Mouse (Mus musculus) neural tube, embryonic 13.5 days (tissue): ENCODE measurements around the gene Tgtp2. TPM values are rescaled to one million over a fixed set of nuclear protein-coding genes. Genes with fewer than 3 reads are reported as not detected.
"Not testable (repeated sequence)": the region's sequence is repeated elsewhere in the genome, so short reads cannot be mapped to it uniquely, and the experiment has no call there.

Experiments used
- ATAC-seq: fragments of 200-750 bp; cut with Nextera tagmentation; 2 replicates; pipeline ENCODE4 v1.8.0; 2017; ENCODE audit warnings: low read depth, mild to moderate bottlenecking, moderate TSS enrichment, moderate library complexity
- H3K27ac ChIP-seq: fragments of 300-500 bp; sonication (generic); replicated peaks from 2 replicates; pipeline ENCODE4 v1.5.1; 2015; ENCODE audit warnings: moderate library complexity, mild to moderate bottlenecking, inconsistent platforms
- H3K27me3 ChIP-seq: fragments of 300-500 bp; sonication (generic); 2 replicates; pipeline ENCODE4 v1.6.1; 2015; ENCODE audit warnings: mild to moderate bottlenecking, inconsistent platforms
- H3K36me3 ChIP-seq: fragments of 300-500 bp; sonication (generic); 2 replicates; pipeline ENCODE4 v1.6.1; 2015; ENCODE audit warnings: mild to moderate bottlenecking, inconsistent platforms
- H3K4me1 ChIP-seq: fragments of 300-500 bp; sonication (generic); replicated peaks from 2 replicates; pipeline ENCODE4 v1.6.1; 2015; ENCODE audit warnings: inconsistent platforms
- H3K4me2 ChIP-seq: fragments of 300-500 bp; sonication (generic); 2 replicates; pipeline ENCODE4 v1.6.1; 2015; ENCODE audit warnings: inconsistent platforms, mild to moderate bottlenecking, moderate library complexity
- H3K4me3 ChIP-seq: fragments of 300-500 bp; sonication (generic); 2 replicates; pipeline ENCODE4 v1.5.1; 2015; ENCODE audit warnings: mild to moderate bottlenecking, inconsistent platforms
- H3K9ac ChIP-seq: fragments of 300-500 bp; sonication (generic); 2 replicates; pipeline ENCODE4 v1.6.1; 2015; ENCODE audit warnings: moderate library complexity, mild to moderate bottlenecking, inconsistent platforms
- H3K9me3 ChIP-seq: fragments of 300-500 bp; sonication (generic); 2 replicates; pipeline ENCODE4 v1.6.1; 2016; ENCODE audit warnings: inconsistent platforms
- WGBS: fragments of 180-500 bp; shearing (Covaris S2); methylation state at CpG from one replicate; pipeline ENCODE4 v1.1.7; 2015; 5-methylcytosine and 5-hydroxymethylcytosine counted together
- polyA plus RNA-seq: library from polyadenylated mRNA; unstranded; fragments of >200 nt; fragmentation: Nextera tagmentation; extraction: Ambion mirVana; gene quantifications from 2 replicates; pipeline ENCODE4 v1.2.1, GENCODE M21; 2015

The Tgtp2 gene
- polyA plus RNA-seq, 1 experiment from 2014 or later, result 0.27 TPM

DNA sequence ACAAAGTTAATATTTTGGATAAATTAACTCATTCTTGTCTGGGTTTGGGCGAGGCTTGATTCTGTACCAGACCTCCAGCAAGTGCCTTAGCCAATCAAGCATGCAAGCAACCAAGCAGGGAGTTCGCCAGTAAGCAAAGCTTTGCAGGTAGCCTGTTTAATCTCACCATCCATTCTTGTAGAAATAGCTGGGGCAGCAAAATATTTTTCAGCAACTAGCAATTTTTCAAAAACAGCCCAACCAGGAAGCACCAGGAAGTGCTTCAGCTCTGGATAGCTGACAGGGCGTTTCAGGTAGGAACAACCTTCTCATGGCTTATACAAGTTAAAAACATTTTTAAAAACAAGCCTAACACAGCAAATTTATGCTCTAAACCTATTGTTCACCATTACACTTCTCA lies 17.9 kb upstream of the Tgtp2 start:
- no peak for ATAC-seq
- Histone ChIP-seq H3K27me3 (no peaks in the 10 kb centered on the region), H3K36me3 (no peaks in the 10 kb centered on the region), H3K27ac (no peak overlapping the region), H3K4me3 (no peak overlapping the region), H3K9ac (no peak overlapping the region), H3K4me1 (no peaks in the 10 kb centered on the region), H3K9me3 (no peaks in the 10 kb centered on the region), H3K4me2 (no peak overlapping the region)
- 84% methylated on average over 3 of the region's 3 CpGs for WGBS

DNA sequence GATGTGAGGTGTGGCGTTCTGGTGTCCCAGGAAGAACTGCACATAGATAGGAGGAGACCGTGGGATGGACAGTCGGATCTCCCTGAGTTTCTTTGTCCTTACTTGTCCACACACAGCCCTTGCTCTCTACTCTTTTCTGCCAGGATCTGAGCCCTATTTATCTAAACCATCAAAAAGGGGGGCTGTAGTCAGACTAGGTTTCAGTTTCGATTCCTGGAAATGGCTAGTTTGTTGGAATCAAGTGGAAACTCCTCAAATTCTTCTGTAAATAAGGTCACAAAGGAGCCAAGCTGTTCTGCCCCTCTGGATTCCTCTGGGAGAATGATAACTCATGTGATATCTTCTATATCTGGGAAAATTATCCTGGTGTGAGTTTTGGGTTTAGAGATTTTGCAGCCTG lies 17.4 kb upstream of the Tgtp2 start:
- 86% methylated on average over 4 of the region's 4 CpGs for WGBS
- H3K9me3 ChIP-seq, result no peaks in the 10 kb centered on the region
- no peak overlapping the region for H3K4me2 ChIP-seq
- ATAC-seq, result no peak
- H3K9ac ChIP-seq, result no peak overlapping the region
- H3K4me3 ChIP-seq, result no peak overlapping the region
- H3K27ac ChIP-seq, result no peak overlapping the region
- H3K4me1 ChIP-seq, result no peaks in the 10 kb centered on the region
- no peaks in the 10 kb centered on the region for H3K27me3 ChIP-seq
- no peaks in the 10 kb centered on the region for H3K36me3 ChIP-seq

DNA sequence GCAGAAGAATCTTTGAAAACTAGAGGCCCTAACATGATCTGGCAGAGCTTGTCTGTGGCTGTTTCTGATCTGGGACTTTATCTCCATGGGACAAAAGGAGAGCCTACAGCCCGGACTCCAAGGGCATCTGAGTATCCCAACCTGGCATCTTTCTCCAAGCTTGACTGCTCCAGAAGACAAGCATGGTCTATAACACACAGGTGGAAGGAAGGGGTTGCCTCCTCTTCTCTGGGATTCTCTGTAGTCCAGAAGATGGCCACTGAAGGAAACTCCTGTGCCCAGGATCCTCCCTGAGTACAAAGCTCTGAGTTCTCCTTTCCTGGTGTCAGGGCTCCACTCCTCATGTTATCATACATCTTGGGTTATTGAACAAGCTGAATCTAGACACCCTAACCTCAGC lies 16.6 kb upstream of the Tgtp2 start:
- no peak for ATAC-seq
- Histone ChIP-seq H3K9me3 (no peaks in the 10 kb centered on the region), H3K27me3 (no peaks in the 10 kb centered on the region), H3K9ac (no peak overlapping the region), H3K4me1 (no peaks in the 10 kb centered on the region), H3K27ac (no peak overlapping the region), H3K4me3 (no peak overlapping the region), H3K4me2 (no peak overlapping the region), H3K36me3 (no peaks in the 10 kb centered on the region)
- WGBS, result 80% methylated on average over 1 of the region's 1 CpGs

DNA sequence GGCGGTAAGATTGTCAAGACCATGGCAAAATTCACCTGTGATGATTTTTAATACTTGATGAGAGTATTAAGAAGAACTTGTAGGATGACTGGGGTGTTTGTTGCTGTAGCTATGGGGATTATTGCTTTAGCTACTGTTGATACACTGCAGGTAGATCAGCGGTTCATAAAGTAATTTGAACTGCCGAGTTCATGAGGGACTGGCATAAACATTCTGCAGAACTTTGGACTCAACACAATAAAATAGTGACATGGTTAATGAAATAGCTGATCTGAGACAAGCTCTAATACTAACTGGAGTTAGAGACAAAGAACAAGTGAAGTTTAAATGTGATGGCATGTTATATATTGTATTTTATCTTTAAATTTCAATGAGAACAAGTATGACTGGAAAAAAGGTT lies 14.7 kb upstream of the Tgtp2 start:
- no peak for ATAC-seq
- no peaks in the 10 kb centered on the region for H3K36me3 ChIP-seq
- no peaks in the 10 kb centered on the region for H3K4me1 ChIP-seq
- no peak overlapping the region for H3K9ac ChIP-seq
- H3K9me3 ChIP-seq, result no peaks in the 10 kb centered on the region
- no peak overlapping the region for H3K4me2 ChIP-seq
- no peaks in the 10 kb centered on the region for H3K27me3 ChIP-seq
- 93% methylated on average over 3 of the region's 3 CpGs for WGBS
- H3K4me3 ChIP-seq, result no peak overlapping the region
- H3K27ac ChIP-seq, result no peak overlapping the region

DNA sequence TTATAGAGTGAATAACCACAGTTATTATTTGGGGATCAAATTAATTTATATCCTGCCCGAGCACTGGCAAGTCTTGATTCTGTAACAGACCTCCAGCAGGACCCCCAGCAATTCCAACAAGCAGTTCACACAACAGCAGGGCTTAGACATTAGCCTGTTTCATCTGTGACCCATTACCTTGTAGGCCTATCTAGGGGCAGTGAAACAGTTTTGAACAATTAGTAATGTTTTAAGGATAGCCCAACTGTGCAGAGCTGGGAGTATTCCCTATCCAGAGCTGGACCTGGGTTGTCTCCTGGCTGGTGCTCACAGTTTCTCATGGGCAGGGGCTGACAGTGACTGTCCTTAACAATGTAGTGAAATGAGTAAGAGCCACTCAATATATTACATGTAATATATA lies 13.0 kb upstream of the Tgtp2 start:
- no peak for ATAC-seq
- 78% methylated on average over 1 of the region's 1 CpGs for WGBS
- no peak overlapping the region for H3K4me3 ChIP-seq

DNA sequence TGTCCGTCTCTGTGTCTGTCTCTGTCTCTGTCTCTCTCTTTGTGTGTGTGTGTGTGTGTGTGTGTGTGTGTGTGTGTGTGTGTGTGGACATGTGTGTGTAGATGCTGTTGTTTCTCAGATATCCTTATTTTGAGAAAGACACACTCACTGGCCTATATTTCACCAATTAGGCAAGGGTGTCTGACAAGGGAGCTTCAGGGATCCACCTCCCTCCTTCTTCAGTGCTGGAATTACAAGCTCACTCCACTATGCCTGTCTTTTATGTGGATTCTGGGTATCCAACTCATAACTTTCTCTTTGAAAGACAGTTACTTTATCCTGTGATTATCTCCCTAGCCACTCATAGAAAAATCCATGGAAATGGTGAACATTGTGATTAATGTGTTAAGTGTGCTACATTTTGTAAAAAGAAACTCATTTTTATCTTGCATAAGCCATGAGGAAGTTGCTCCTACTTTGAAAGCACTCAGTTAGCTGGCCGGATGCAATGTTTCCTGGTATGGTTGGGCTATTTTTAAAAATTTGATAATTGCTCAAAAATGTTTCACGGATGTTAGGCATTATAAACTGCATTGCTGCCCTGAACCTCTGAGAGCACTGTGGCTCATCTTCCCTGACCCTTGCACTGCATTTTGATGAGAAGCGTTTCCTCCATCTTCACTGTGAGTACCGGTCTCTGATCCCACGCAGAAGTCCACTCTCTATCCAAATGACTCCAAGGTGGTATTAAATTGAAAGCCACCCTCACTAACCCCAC lies 12.2 kb upstream of the Tgtp2 start, which contains the start of gene Ifi47:
TSS of gene Ifi47 (plus strand) at position 587 of the 757 bp plus-strand sequence.
- ATAC-seq, H3K27ac ChIP-seq, H3K4me2 ChIP-seq, H3K27me3 ChIP-seq, H3K4me3 ChIP-seq, H3K9ac ChIP-seq, H3K4me1 ChIP-seq, H3K36me3 ChIP-seq, H3K9me3 ChIP-seq: not testable (repeated sequence)
- 88% methylated on average over 6 of the region's 6 CpGs for WGBS

More for the DNA sequence above, 13.0 kb upstream of the Tgtp2 start:
- Histone ChIP-seq H3K9me3 (no peaks in the 10 kb centered on the region), H3K4me2 (no peak overlapping the region), H3K9ac (no peak overlapping the region), H3K27ac (no peak overlapping the region), H3K27me3 (no peaks in the 10 kb centered on the region), H3K4me1 (no peaks in the 10 kb centered on the region), H3K36me3 (no peaks in the 10 kb centered on the region)

DNA sequence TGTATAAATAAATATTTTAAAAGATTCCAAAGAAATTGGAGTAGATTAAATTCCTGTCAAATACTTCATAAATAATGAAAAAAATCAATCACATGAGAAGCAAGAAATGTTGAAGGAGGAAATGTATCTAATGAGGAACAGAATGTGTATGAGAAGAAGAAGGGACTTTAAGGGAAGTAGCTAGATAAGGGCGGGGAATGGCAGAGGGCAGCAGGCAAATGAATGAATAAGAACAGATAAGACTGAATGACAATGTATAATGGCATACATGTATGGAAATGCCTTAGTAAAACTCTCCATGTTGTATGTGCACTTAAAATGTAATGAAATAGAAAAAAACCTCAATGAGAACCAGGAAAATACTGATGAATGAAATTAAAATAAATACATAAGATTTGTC lies 4.4 kb upstream of the Tgtp2 start:
- Histone ChIP-seq H3K27ac (no peak overlapping the region), H3K27me3 (no peaks in the 10 kb centered on the region), H3K9ac (no peak overlapping the region), H3K36me3 (no peaks in the 10 kb centered on the region), H3K4me3 (no peak overlapping the region), H3K4me2 (no peak overlapping the region), H3K4me1 (no peaks in the 10 kb centered on the region), H3K9me3 (no peaks in the 10 kb centered on the region)
- 90% methylated on average over 1 of the region's 1 CpGs for WGBS
- ATAC-seq, result no peak

DNA sequence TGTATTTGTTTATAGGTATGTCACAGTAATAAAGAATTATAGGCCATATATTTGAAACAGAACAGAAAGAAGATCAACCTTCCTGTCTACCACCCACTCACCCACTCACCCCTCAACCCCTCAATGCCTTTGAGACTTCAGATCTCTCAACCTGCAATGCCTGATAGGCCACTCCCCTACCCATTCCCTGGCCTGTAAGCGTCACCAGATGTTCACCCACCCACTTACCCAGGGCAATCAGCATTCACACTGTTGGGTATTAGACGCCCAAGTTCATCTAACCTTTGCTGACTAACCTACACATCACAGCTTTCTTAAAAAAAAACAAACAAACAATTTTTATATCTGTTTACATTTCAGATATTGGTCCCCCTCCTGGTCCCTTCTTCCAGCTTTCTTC lies 2.1 kb downstream of the Tgtp2 start:
- H3K9ac ChIP-seq, H3K4me1 ChIP-seq, H3K36me3 ChIP-seq, ATAC-seq, H3K27me3 ChIP-seq, H3K27ac ChIP-seq, H3K4me3 ChIP-seq, H3K9me3 ChIP-seq, H3K4me2 ChIP-seq: not testable (repeated sequence)
- WGBS, result 84% methylated on average over 2 of the region's 2 CpGs

DNA sequence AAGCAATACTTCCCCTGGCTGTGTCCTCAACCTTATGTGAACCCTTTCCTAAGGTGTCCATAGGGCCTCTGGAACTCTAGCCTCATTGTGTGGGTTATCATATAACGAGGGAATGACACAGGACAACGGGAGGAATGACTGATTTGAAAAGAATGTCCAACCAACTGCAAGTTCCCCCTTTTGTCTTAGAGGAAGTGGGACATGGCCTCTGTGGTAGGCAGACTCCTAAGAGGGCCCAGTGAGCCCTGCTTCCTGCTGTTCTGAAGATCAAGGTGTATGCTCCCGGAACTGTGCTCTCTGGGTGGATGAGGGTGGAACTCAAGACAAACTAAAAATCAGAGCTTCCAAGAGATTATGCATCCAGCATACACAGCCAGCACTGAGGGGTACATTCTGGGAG lies 3.9 kb downstream of the Tgtp2 start:
- H3K36me3 ChIP-seq, H3K4me2 ChIP-seq, H3K9ac ChIP-seq, H3K4me3 ChIP-seq, ATAC-seq, H3K27ac ChIP-seq, H3K9me3 ChIP-seq, H3K27me3 ChIP-seq, H3K4me1 ChIP-seq: not testable (repeated sequence)
- 65% methylated on average over 2 of the region's 3 CpGs for WGBS

DNA sequence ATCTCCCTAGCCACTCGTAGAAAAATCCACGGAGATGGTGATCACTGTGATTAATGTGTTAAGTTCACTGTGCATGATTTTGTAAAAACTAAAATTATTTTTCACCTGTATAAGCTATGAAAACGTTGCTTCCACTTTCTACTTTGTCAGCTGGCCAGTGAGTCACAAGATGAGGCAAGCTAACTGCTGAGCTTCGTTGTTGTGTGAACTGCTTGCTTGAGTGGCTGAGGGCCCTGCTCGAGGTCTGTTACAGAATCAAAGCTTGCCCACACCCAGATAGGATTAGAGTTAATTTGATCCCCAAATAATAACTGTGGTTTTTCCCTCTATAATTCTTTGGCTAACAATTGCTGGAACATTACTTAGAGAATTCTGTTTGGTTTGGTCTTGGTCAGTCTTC lies 12.1 kb downstream of the Tgtp2 start:
- not testable (repeated sequence) for H3K36me3 ChIP-seq, H3K27ac ChIP-seq, ATAC-seq, H3K4me3 ChIP-seq, H3K4me2 ChIP-seq, H3K4me1 ChIP-seq, H3K9me3 ChIP-seq, H3K27me3 ChIP-seq, H3K9ac ChIP-seq
- no CpG with 5 or more reads among the region's 5 CpGs for WGBS

DNA sequence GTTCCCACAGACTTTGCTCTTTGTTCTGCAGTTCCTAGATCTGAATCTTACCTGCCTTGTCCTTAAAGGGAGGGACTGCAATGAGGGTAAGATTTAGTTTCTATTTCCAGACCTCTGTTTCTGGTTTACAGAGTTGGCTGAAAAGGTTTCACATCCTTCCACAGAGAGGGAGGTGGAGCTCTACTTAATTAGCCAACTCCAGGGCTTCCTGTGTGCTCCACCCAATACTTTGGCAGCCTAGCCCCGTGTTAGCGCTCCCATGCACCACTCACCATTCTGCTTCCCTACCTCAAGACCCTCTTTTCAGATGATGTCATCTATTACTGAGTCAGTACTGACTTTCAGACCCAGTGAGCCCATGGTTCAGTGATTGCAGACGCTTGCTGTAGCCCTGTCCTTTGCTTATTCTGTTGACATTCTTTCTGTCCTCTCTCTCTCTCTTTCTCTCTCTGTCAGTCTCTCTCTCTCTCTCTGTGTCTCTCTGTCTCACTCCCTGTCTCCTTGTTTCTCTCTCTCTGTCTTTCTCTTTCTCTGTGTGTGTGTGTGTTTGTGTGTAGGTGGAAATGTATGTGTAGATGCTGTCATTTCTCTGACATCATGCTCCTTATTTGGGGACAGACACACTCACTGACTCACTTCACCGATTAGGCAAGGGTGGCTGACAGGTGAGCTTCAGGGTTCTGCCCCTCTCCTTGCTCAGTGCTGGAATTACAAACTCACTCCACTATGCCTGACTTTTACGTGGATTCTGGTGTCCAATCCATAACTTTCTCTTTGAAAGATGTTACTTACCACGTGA lies 12.7 kb downstream of the Tgtp2 start, which contains the start of gene 9930111J21Rik2:
TSS of gene 9930111J21Rik2 (minus strand) at position 150 of the 799 bp plus-strand sequence.
- not testable (repeated sequence) for H3K27me3 ChIP-seq, H3K4me2 ChIP-seq, H3K4me1 ChIP-seq, H3K9me3 ChIP-seq, H3K36me3 ChIP-seq, ATAC-seq, H3K27ac ChIP-seq, H3K4me3 ChIP-seq, H3K9ac ChIP-seq
- 82% methylated on average over 1 of the region's 6 CpGs for WGBS

DNA sequence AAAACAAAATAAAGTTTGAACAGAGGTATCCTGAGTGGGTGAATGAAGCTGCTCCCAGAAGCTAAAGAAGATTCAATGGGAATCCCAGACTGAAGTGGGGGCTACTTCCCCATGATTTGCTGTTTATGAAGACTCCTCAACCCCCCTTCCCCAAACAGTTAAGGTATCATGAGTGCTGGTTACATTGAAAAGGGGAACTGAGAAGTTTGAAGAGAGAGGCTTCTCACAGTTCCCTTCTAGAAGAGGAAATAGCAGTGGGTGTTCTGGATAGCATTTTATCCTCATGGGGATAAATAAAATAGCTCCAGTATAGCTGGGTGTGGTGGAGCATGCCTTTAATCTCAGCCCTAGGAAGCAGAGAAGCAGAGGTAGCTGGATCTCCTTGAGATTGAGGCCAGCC lies 13.9 kb downstream of the Tgtp2 start:
- H3K36me3 ChIP-seq, H3K9ac ChIP-seq, H3K27ac ChIP-seq, H3K4me1 ChIP-seq, ATAC-seq, H3K9me3 ChIP-seq, H3K4me2 ChIP-seq, H3K4me3 ChIP-seq, H3K27me3 ChIP-seq: not testable (repeated sequence)

DNA sequence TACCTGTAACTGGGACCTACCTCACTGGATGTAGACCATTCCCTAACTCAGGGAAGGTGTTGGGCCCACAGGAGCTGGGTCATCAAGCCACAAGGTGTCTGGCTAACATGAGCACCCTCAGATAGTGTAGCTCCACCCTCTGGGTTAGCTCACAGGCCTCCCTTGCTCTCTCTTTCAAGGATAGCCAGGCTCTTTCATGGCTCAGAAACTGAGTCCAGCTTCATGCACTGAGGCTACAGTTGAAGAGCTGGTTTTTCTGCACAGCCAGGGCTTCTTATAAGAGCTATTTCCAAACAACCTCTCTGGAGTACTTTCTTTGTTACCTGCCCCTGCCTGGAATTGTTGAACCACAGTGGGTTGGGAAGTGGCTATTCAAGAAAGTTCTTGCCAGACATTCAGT lies 51.9 kb downstream of the Tgtp2 start:
- H3K27ac ChIP-seq, H3K36me3 ChIP-seq, ATAC-seq, H3K4me2 ChIP-seq, H3K4me3 ChIP-seq, H3K9ac ChIP-seq, H3K4me1 ChIP-seq, H3K9me3 ChIP-seq, H3K27me3 ChIP-seq: not testable (repeated sequence)
